Mouse (Mus musculus) right cerebral cortex, adult 2 months (tissue): ENCODE results near the gene Prss50.
A peak's percentile ranks its signal among the peaks of the same experiment; 100 is the strongest.
"Not testable (repeated sequence)": the region's sequence is repeated elsewhere in the genome, so short reads cannot be mapped to it uniquely, and the experiment has no call there.

Experiments used
- DNase-seq, 2 experiments: peaks; one replicate each; pipeline ENCODE4 v3.0.0; 2021 to 2022; ENCODE audit warnings: low spot score in 2 of 2

The Prss50 gene

GRCm38 (mm10) chr9:110857781-110858472, at the start of gene Prss50:
Prss50 (plus strand) TSS chr9:110857967.
- no peak for DNase-seq

- peak in 1 of 2 experiments; percentile 8 for DNase-seq
These were observed 47.7 kb upstream of the Prss50 start for GRCm38 (mm10) chr9:110810051-110810450.

GRCm38 (mm10) chr9:110813789-110814188, 44.0 kb upstream of the Prss50 start, which contains the start of gene Prss44:
Prss44 (plus strand) TSS chr9:110813994.
- DNase-seq, result no peak

- not testable (repeated sequence) for DNase-seq
These were observed 37.2 kb upstream of the Prss50 start for GRCm38 (mm10) chr9:110820546-110820945.

DNA sequence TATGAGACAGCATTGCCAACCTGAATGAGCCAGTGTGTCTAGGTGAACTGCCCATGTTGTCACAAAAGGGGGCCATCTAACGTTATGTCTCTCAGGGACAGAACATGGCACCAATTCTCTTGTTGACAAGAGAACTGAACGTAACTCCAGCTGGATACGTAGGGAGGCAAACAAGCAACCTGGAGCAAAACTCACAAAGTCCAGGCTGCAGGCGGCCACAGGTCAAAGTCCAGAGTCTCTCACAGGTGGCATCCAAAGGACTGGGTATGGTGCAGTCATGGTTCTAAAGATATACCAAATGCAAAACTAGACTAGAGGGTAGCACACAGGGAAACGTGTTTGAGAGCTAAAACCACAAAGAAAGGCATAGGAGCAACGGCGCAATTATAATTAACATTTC, 36.3 kb upstream of the Prss50 start:
- no peak for DNase-seq

GRCm38 (mm10) chr9:110825426-110825825, 32.3 kb upstream of the Prss50 start:
- DNase-seq, result no peak

DNA sequence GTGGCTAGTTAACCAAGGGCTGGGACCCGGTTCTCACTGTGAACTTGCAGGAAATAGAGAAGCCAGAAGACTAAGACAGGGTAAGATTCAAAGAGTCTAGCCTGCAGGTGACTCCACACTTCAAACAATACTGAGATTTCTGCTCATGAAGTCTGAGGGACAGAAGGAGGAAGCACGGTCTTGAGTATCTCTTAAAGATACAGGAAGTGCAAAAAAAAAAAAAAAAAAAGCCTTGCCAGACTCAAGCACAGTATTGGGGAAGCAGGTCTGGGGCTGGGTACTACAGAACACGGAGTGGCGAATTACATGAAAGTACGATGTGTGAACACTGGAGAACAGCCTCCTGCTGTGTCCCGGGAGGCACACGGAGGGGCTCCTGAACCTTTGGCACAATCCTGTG, 31.9 kb upstream of the Prss50 start:
- DNase-seq, result no peak

GRCm38 (mm10) chr9:110826390-110826789, 31.4 kb upstream of the Prss50 start, which contains the start of gene Prss43:
Prss43 (plus strand) TSS chr9:110826690.
- no peak for DNase-seq

DNA sequence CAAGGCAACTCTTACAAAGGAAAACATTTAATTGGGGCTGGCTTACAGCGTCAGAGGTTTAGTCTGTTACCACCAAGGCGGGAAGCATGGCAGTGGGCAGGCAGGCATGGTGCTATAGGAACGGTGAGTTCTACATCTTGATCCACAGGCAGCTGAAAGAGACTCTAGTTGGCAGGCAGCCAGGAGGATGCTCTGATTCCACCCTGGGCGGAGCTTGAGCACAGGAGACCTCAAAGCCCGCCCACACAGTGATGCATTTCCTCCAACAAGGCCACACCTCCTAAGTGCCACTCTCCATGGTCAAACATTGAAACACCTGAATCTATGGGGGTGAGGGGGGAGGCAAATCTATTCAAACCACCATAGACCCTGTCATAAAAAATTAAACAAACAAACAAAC, 24.7 kb upstream of the Prss50 start:
- DNase-seq, result no peak

- no peak for DNase-seq
These were observed 23.4 kb upstream of the Prss50 start, which contains the start of gene Prss45 for GRCm38 (mm10) chr9:110834411-110834810. Prss45 (plus strand) TSS chr9:110834588.

- DNase-seq, result no peak
These were observed 22.8 kb upstream of the Prss50 start for GRCm38 (mm10) chr9:110834961-110835360.

DNA sequence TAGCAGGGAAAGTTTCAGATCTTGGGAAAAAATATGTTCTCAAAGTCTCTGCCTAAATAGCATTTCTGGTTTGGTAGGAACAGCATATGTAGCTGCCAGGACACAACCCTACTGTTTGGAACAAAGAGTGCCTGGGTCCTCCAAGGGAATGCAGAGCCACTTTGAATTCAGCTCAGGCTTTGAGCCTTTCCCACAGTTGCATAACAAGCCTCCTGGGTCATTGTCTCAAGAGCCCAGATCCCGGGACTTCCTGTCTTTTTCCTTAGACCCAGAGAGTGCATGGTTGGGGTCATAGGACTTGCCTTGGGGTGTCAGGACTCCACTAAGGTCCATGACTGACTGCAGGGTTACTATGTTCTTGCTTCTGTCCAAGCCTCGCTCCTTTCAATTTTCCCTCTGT, 21.7 kb upstream of the Prss50 start:
- DNase-seq, result peak in 1 of 2 experiments; percentile 30

GRCm38 (mm10) chr9:110840905-110841304, 16.9 kb upstream of the Prss50 start:
- DNase-seq, result no peak

DNA sequence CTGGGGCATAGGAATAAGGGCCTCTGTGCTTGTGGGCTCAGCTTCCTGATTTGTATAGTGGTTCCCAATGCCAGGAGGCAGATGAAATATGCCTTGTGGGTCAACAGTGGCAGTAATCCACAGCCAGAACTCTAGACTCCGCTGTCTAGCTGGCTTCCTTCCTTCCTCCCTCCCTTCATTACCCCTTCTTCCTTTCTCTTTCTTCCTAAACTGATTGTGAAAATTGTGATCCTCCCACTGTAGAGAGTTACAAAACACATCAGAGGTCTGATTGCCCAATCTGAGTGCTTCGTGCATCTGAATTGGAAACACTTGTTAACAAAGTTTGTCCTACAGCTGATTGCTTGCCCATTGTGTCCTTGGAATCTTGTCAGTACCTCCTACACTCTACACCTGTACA, 16.3 kb upstream of the Prss50 start:
- no peak for DNase-seq

DNA sequence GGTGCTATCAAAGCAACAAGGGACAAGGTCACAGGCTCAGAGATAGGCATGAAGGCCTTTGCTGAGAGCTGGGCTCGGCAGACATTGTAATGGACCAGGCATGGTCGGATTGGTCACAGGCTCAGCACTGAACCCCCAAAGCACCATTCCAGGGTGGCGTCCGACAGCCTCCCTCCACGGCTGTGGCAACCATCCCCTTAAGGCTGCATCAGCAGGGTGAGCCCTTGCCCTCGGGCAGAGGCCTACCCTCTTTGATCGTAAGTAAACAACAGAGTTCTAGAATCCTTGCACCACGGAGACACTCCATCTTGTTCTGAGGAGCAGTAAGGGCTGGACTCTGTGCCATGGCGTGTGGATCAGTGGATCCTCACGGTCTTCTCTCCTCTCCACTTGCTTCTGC, 13.6 kb upstream of the Prss50 start, which contains the start of gene Prss46:
Gene Prss46 (plus strand): TSS at position 301 of the 400 bp plus-strand sequence.
- DNase-seq, result no peak

- no peak for DNase-seq
These were observed 8.6 kb upstream of the Prss50 start for GRCm38 (mm10) chr9:110849162-110849561.

DNA sequence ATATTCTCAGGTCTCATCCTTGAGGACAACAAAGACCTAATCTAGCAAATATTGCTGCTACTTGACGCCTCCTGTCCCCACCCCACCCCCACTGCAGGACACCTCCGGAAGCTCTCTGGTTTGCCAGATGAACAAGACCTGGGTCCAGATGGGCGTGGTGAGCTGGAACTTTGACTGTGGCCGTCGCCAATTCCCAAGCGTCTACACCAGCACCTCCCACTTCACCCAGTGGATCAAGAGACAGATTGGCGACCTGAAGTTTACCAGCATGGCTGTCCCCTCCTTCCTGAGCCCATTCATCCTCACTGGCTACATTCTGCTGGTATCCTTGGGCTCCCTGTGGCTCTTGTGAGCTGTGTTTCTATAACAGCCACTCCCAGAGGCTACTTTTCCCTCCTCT, 1.9 kb upstream of the Prss50 start:
- no peak for DNase-seq

- DNase-seq, result no peak
These were observed 847 bp upstream of the Prss50 start for GRCm38 (mm10) chr9:110856920-110857319.

GRCm38 (mm10) chr9:110858523-110858922, 756 bp downstream of the Prss50 start:
- no peak for DNase-seq

- no peak for DNase-seq
These were observed 1.3 kb downstream of the Prss50 start for GRCm38 (mm10) chr9:110858967-110859596.

GRCm38 (mm10) chr9:110871030-110871429, 13.3 kb downstream of the Prss50 start:
- DNase-seq, result peak; percentile 78 to 79

DNA sequence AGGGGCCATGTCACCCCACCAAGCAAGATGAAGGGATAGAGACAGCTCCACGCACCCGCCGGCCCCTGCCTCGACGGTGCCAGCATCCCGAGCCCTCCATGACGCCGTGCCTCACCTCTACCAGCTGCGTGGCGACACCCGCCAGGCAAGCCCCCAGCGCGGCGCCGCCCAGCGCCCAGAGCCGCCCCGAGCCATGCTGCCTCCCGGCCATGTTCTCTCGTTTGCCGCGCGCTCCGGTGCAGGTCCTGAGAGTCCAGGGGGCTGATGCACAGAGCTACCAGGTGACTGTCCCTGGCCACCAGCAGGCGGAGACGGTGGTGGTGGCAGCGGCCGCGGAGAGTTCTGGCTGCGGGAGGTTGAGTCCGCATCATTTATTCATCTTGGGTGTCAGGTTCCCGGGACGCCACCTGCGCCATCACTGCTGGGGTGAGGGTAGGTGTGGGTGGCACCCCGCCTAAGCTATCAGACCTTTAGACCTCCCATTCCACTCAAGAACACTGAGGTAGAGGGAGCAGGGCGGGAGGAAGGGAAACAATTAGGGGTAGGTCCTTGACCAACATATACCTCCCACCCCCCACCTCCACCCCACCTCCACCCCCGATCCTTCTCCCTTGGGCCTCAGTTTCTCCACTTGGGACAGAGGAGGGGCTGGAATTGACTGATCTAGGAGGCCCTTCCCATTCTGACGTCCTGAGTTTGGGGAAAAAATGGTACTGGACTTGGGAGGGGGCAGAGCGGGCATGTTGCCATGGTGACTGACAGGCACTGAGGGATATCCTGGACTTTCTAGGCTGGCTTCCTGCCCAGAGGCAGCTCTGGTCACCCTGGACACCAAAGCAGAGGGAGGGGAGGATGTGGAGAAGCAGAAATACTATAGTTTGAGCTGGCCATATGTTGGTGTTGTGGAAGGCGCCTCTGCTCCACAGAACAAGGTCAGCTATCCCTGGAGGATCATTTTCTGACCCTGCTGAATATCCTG, 16.2 kb downstream of the Prss50 start:
- DNase-seq, result peak; percentile 36 to 54
